Mouse (Mus musculus) forebrain, embryonic 15.5 days (tissue): ENCODE measurements around the gene Fam186b. TPM values are rescaled to one million over a fixed set of nuclear protein-coding genes. Genes with fewer than 3 reads are reported as not detected.

Experiments
- ATAC-seq: fragments of 200-750 bp; cut with Nextera tagmentation; replicated peaks from 2 replicates; pipeline ENCODE4 v1.8.0; 2017; ENCODE audit warnings: mild to moderate bottlenecking, moderate TSS enrichment, moderate library complexity
- H3K27ac ChIP-seq: fragments of 300-500 bp; sonication (generic); replicated peaks from 2 replicates; pipeline ENCODE4 v1.5.1; 2015; ENCODE audit warnings: mild to moderate bottlenecking, inconsistent platforms
- H3K27me3 ChIP-seq: fragments of 300-500 bp; sonication (generic); 2 replicates; pipeline ENCODE4 v1.6.1; 2015; ENCODE audit warnings: inconsistent platforms
- H3K36me3 ChIP-seq: fragments of 300-500 bp; sonication (generic); 2 replicates; pipeline ENCODE4 v1.6.1; 2015; ENCODE audit warnings: mild to moderate bottlenecking, inconsistent platforms
- H3K4me1 ChIP-seq: fragments of 300-500 bp; sonication (generic); 2 replicates; pipeline ENCODE4 v1.6.1; 2015; ENCODE audit warnings: inconsistent platforms
- H3K4me2 ChIP-seq: fragments of 300-500 bp; sonication (generic); replicated peaks from 2 replicates; pipeline ENCODE4 v1.6.1; 2015; ENCODE audit warnings: mild to moderate bottlenecking, inconsistent platforms
- H3K4me3 ChIP-seq: fragments of 300-500 bp; sonication (generic); 2 replicates; pipeline ENCODE4 v1.5.1; 2015; ENCODE audit warnings: mild to moderate bottlenecking, inconsistent platforms
- H3K9ac ChIP-seq: fragments of 300-500 bp; sonication (generic); replicated peaks from 2 replicates; pipeline ENCODE4 v1.6.1; 2015; ENCODE audit warnings: mild to moderate bottlenecking, inconsistent platforms
- H3K9me3 ChIP-seq: fragments of 300-500 bp; sonication (generic); 2 replicates; pipeline ENCODE4 v1.6.1; 2016; ENCODE audit warnings: inconsistent platforms
- WGBS: fragments of 180-500 bp; shearing (Covaris S2); methylation state at CpG from one replicate; pipeline ENCODE4 v1.1.7; 2015; ENCODE audit warnings: mixed read lengths; 5-methylcytosine and 5-hydroxymethylcytosine counted together
- polyA plus RNA-seq: library from polyadenylated mRNA; unstranded; fragments of >200 nt; fragmentation: Nextera tagmentation; extraction: Ambion mirVana; gene quantifications from 2 replicates; pipeline ENCODE4 v1.2.1, GENCODE M21; 2015

The Fam186b gene
- 0.23 and 0.31 TPM in 2 replicates for polyA plus RNA-seq

- H3K4me3 ChIP-seq = peak within 1 kb of the TSS; percentile 70
- peak within 1 kb of the TSS; percentile 90 for H3K27ac ChIP-seq
- H3K9me3 ChIP-seq = no peaks in the 10 kb centered on the region
- peak within 1 kb of the TSS; percentile 62 for H3K9ac ChIP-seq
- peaks cover 23% of the 10 kb centered on the region for H3K4me1 ChIP-seq
- WGBS = under 1% methylated on average over 15 of the region's 17 CpGs
- peak within 1 kb of the TSS; percentile 54 for H3K4me2 ChIP-seq
- peaks cover 4% of the 10 kb centered on the region; the same call in 1 of the 2 replicates for H3K36me3 ChIP-seq
- peak; percentile 53 for ATAC-seq
- no peaks in the 10 kb centered on the region for H3K27me3 ChIP-seq
Observed at GRCm38 (mm10) chr15:99295484-99295981, at the start of gene Fam186b. Fam186b (minus strand) TSS chr15:99295888.

DNA sequence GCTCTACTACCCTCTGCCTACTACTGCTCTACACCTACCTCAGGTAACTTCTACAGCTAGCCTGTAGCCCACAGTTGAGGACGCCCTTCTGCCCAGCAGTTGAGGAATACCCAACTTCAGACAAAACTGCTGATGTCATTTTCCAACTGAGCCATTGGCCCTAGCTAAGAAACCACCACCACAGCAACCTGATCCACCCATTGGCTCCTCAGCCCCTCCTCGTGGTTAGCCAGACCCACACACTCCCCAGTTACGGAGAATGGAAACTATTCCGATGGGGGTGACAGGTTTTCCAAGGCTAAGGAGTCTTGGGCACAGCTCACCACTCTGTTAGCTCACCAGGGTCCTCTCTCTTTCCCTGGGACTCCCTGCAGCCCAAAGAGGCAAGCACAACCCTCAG lies 49.3 kb upstream of the Fam186b start:
- H3K9me3 ChIP-seq = no peaks in the 10 kb centered on the region
- no peak overlapping the region for H3K4me3 ChIP-seq
- no peak overlapping the region for H3K9ac ChIP-seq
- peaks cover 14% of the 10 kb centered on the region for H3K4me1 ChIP-seq
- H3K27me3 ChIP-seq = no peaks in the 10 kb centered on the region
- no peak overlapping the region for H3K4me2 ChIP-seq
- WGBS = 85% methylated on average over 4 of the region's 4 CpGs
- H3K27ac ChIP-seq = no peak overlapping the region
- no peaks in the 10 kb centered on the region for H3K36me3 ChIP-seq
- no peak for ATAC-seq

DNA sequence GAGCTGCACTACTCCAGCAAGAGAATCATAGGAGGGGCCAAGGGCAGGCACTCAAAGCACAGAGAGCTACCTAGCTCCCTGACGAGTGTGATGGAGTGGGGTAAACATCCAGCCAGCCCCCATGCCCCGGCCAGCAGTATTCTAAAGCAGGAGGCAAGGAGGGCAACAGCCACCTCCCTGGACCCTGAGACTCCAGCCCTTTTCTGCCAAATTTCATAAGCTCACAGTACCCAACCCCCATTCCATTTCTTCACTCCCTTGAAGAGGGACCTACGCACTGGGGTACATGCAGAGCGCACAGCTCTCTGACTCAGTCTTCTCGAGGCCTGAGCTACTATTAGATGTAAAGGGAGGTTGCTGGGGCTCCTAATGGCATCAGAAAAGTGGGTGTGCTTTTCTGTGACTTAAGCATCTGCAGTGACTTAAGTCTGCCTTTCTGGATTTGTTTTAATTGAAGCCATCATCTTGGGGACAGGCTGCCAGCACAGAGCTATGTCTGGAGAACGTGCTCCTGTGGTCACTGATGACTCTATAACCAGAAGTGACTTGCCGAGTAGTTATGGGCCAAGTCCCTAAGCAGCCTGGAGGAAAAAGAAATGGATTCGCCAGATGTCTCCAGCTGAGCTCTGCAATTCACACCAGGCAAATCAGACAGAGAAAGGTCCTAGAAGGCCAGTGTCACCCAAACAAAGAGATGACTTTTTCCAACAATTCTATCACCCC lies 48.6 kb upstream of the Fam186b start:
- Histone ChIP-seq H3K9ac (no peak overlapping the region), H3K27me3 (no peaks in the 10 kb centered on the region)
- WGBS = 77% methylated on average over 8 of the region's 8 CpGs

DNA sequence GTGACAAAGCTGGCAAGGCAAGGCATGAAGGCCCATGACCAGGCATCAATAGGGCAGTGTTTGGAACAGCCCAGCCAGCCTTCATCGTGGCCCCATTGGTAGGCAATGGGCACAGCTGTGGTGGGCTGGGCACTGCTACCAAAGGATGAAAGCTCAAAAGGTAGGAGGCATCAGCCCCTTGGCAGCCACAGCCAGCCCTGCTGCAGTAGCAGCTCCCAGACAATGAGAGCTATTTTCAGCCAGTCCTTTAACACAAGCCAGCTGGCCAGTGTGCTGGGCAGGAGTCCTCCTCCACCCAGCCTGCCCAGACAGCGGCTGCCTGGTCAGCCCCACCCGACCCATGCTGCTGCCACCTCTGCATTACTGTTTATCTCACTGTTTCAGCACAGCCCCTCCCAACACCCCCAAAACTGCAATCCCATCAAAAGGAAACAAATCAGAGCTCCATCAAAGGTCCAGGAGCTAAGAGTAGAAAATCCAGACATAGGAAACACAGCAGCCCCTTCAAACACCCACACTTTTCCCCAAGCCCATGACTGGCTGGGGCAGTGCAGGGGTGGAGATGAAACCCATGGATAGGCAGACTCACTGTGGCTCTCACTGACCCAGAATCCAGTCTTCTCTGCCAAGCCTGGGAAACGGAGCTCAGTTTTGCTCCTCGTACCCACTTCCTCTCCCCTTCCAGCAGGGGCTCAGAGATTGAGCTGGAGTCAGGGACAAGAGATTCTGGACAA lies 47.9 kb upstream of the Fam186b start:
- peak; percentile 80 for ATAC-seq
- Histone ChIP-seq H3K27ac (peak overlapping the region; percentile 71), H3K36me3 (no peaks in the 10 kb centered on the region), H3K27me3 (no peaks in the 10 kb centered on the region), H3K4me1 (peaks cover 14% of the 10 kb centered on the region), H3K4me3 (no peak overlapping the region), H3K9me3 (no peaks in the 10 kb centered on the region), H3K4me2 (no peak overlapping the region), H3K9ac (no peak overlapping the region)
- WGBS = 38% methylated on average over 5 of the region's 5 CpGs

More for the DNA sequence above, 48.6 kb upstream of the Fam186b start:
- Histone ChIP-seq H3K36me3 (no peaks in the 10 kb centered on the region), H3K9me3 (no peaks in the 10 kb centered on the region), H3K4me1 (peaks cover 14% of the 10 kb centered on the region), H3K4me3 (no peak overlapping the region), H3K27ac (peak overlapping the region; percentile 71), H3K4me2 (no peak overlapping the region)
- ATAC-seq = no peak

GRCm38 (mm10) chr15:99342194-99342981 lies 46.7 kb upstream of the Fam186b start:
- Histone ChIP-seq H3K36me3 (no peaks in the 10 kb centered on the region), H3K9ac (no peak overlapping the region), H3K4me2 (no peak overlapping the region), H3K4me3 (no peak overlapping the region), H3K27ac (peak overlapping the region; percentile 71; the same call in 1 of the 2 replicates), H3K27me3 (no peaks in the 10 kb centered on the region), H3K9me3 (no peaks in the 10 kb centered on the region), H3K4me1 (peaks cover 14% of the 10 kb centered on the region)
- 59% methylated on average over 9 of the region's 9 CpGs for WGBS
- no peak for ATAC-seq

GRCm38 (mm10) chr15:99341102-99341501 lies 45.4 kb upstream of the Fam186b start:
- H3K4me2 ChIP-seq = no peak overlapping the region
- H3K36me3 ChIP-seq = no peaks in the 10 kb centered on the region
- no peak overlapping the region for H3K27ac ChIP-seq
- no peak overlapping the region for H3K9ac ChIP-seq
- no peaks in the 10 kb centered on the region for H3K27me3 ChIP-seq
- no peaks in the 10 kb centered on the region for H3K9me3 ChIP-seq
- 95% methylated on average over 3 of the region's 3 CpGs for WGBS
- no peak overlapping the region for H3K4me3 ChIP-seq
- peaks cover 14% of the 10 kb centered on the region for H3K4me1 ChIP-seq
- no peak for ATAC-seq

- ATAC-seq = no peak
- no peaks in the 10 kb centered on the region for H3K27me3 ChIP-seq
- H3K4me2 ChIP-seq = no peak overlapping the region
- H3K9ac ChIP-seq = no peak overlapping the region
- H3K36me3 ChIP-seq = no peaks in the 10 kb centered on the region
- H3K4me1 ChIP-seq = peaks cover 16% of the 10 kb centered on the region
- no peak overlapping the region for H3K4me3 ChIP-seq
- H3K27ac ChIP-seq = no peak overlapping the region
- H3K9me3 ChIP-seq = no peaks in the 10 kb centered on the region
- 81% methylated on average over 6 of the region's 6 CpGs for WGBS
Observed at GRCm38 (mm10) chr15:99339669-99340068, 44.0 kb upstream of the Fam186b start.

DNA sequence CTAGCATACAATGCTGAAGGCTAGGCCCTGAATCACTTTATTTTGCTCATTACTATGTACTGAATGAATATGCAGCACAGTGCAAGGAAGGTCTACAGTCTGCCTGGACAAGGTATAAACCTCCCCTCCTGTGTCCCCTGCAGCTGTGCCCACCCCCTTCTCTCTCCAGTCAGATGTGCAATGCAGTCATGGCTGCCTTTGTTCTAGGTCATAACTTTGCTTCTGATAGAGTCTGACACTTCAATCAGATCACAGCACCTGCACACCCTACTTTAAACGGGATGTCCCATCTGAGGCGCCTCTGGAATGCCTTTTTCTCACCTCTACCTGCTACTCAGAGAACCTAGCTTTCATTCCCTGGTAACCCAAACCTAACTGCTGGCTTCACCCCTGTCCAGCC lies 43.2 kb upstream of the Fam186b start:
- Histone ChIP-seq H3K36me3 (no peaks in the 10 kb centered on the region), H3K27me3 (no peaks in the 10 kb centered on the region), H3K4me2 (no peak overlapping the region), H3K9me3 (no peaks in the 10 kb centered on the region), H3K4me1 (peaks cover 17% of the 10 kb centered on the region), H3K27ac (no peak overlapping the region), H3K9ac (no peak overlapping the region), H3K4me3 (no peak overlapping the region)
- ATAC-seq = no peak
- 87% methylated on average over 2 of the region's 2 CpGs for WGBS

DNA sequence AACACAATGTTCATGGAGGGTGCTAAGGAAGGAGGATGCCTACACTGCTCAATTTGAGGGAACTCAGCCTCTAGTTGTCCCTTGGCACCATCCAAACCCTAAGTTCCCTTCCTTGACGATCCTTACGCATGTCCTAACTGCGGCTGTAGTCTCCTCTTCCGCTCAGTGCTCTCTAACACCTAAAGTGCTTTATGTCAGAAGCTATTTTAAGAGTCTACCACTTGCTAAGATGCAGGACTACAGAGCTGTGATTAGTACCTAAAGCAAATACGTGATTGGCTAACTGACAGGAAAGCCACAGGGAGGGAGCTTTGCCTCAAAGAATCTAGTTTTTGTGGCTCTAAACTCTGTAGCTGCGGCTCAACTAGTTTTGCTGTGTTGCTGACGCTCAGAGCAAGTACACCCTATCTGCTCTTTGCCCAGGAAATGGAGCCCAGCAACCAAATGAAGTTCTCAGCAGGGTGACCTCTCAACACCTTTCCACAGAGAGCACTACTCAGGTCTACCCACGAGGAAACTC lies 40.2 kb upstream of the Fam186b start:
- H3K9me3 ChIP-seq = no peaks in the 10 kb centered on the region
- H3K4me3 ChIP-seq = no peak overlapping the region
- no peaks in the 10 kb centered on the region for H3K36me3 ChIP-seq
- 81% methylated on average over 8 of the region's 8 CpGs for WGBS
- H3K9ac ChIP-seq = no peak overlapping the region
- peaks cover 10% of the 10 kb centered on the region; the same call in 1 of the 2 replicates for H3K4me1 ChIP-seq
- no peaks in the 10 kb centered on the region for H3K27me3 ChIP-seq
- H3K4me2 ChIP-seq = no peak overlapping the region
- no peak for ATAC-seq
- no peak overlapping the region for H3K27ac ChIP-seq

DNA sequence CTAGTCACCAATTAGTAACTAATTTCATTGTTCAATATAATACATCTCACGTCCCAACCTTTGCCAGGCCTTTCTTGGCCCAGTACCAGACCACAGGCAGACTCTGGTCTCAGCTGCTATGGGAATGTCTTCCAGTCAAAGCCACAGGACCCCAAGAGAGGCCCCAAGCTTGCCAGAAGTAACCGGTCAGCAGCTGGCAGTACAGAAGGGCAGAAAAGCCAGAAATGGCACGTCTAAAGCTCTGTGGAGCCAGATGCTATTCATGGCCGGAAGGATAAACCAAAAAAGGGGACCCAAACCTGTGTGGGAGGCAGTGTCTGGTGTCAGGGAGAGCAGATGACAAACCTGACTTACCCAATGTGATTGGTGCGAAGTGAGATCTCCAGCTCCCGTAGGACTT lies 38.8 kb upstream of the Fam186b start:
- WGBS = 67% methylated on average over 6 of the region's 6 CpGs
- no peak for ATAC-seq
- no peak overlapping the region for H3K9ac ChIP-seq

DNA sequence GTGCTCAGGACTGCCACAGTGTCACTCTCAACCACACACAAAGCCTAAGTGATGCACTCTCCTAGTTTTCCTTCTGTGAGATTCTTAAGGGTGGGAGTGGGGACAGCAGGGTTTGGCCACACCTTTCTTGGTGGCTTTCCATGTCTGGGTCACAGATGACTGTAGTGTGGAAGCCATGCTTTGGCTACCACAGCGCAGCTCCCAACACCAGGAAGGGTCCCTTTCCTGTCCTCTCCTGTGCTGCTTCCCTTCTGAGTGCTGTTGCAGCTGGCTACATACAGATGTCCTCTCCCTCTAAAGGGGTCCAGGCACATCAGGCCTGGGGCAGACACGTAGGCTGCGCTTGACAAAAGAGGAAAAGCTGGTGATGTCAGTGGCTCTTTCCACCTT lies 38.0 kb upstream of the Fam186b start:
- WGBS = 75% methylated on average over 2 of the region's 3 CpGs

More for the DNA sequence above, 38.8 kb upstream of the Fam186b start:
- no peak overlapping the region for H3K4me2 ChIP-seq
- H3K4me1 ChIP-seq = peaks cover 10% of the 10 kb centered on the region; the same call in 1 of the 2 replicates
- no peak overlapping the region for H3K4me3 ChIP-seq
- H3K36me3 ChIP-seq = no peaks in the 10 kb centered on the region
- no peaks in the 10 kb centered on the region for H3K9me3 ChIP-seq
- H3K27ac ChIP-seq = peak overlapping the region; percentile 51; the same call in 1 of the 2 replicates
- no peaks in the 10 kb centered on the region for H3K27me3 ChIP-seq

More for the DNA sequence above, 38.0 kb upstream of the Fam186b start:
- H3K4me3 ChIP-seq = no peak overlapping the region
- H3K27me3 ChIP-seq = no peaks in the 10 kb centered on the region
- no peaks in the 10 kb centered on the region for H3K36me3 ChIP-seq
- peak overlapping the region; percentile 51 for H3K27ac ChIP-seq
- H3K9ac ChIP-seq = no peak overlapping the region
- H3K9me3 ChIP-seq = no peaks in the 10 kb centered on the region
- no peak overlapping the region for H3K4me2 ChIP-seq
- H3K4me1 ChIP-seq = peaks cover 10% of the 10 kb centered on the region; the same call in 1 of the 2 replicates
- no peak for ATAC-seq
